Mouse (Mus musculus): Measurements from ENCODE around the gene Tmco4.

GRCm38 (mm10) chr4:138965871-138966270, 6.8 kb upstream of the Tmco4 start:
- TF ChIP-seq POLR2A (IDR thresholded peaks at IDR 0.05; ENCODE audit: borderline replicate concordance, extremely low read depth, low read depth, low read length) (no peak), CTCF (IDR thresholded peaks at IDR 0.05; ENCODE audit: insufficient read depth, low read length) (no peak)
